Mouse (Mus musculus): Measurements from ENCODE around the gene Lgals3bp.

GRCm38 (mm10) chr11:118428460-118428868 is 26.6 kb upstream of the Lgals3bp start:
- TF ChIP-seq ETS1 (IDR thresholded peaks at IDR 0.05; ENCODE audit: low read depth, low read length): no peak
- TF ChIP-seq USF2 (IDR thresholded peaks at IDR 0.05; ENCODE audit: borderline replicate concordance in 1 of 2, insufficient read depth in 1 of 2, low read depth in 1 of 2, low read length in 2 of 2): no peak
- TF ChIP-seq POLR2A (IDR thresholded peaks at IDR 0.05; ENCODE audit: control insufficient read depth in 1 of 2, insufficient read depth in 1 of 2, low read depth in 1 of 2, low read length in 2 of 2, poor library complexity in 1 of 2): no peak
- no peak for TF ChIP-seq CTCF (IDR thresholded peaks at IDR 0.05 in 2 of 3, conservative IDR thresholded peaks at IDR 0.05 in 1 of 3; ENCODE audit: control insufficient read depth in 1 of 3, insufficient read depth in 1 of 3, low read depth in 2 of 3, low read length in 3 of 3, poor library complexity in 1 of 3, severe bottlenecking in 1 of 3)
- TF ChIP-seq ZC3H11A (IDR thresholded peaks at IDR 0.05; ENCODE audit: low read depth, low read length): no peak

All from MEL (cell line).